Mouse (Mus musculus) forebrain, embryonic 16.5 days (tissue): ENCODE results near the gene Fez2. TPM values are rescaled to one million over a fixed set of nuclear protein-coding genes. Genes with fewer than 3 reads are reported as not detected.

Experiments used
- ATAC-seq: fragments of 200-750 bp; cut with Nextera tagmentation; 2 replicates; pipeline ENCODE4 v1.8.0; 2017; ENCODE audit warnings: mild to moderate bottlenecking, moderate library complexity
- H3K27ac ChIP-seq: fragments of 300-500 bp; sonication (generic); 2 replicates; pipeline ENCODE4 v1.5.1; 2014; ENCODE audit warnings: low read length, control low read depth
- H3K27me3 ChIP-seq: fragments of 300-500 bp; sonication (generic); replicated peaks from 2 replicates; pipeline ENCODE4 v1.6.1; 2014; ENCODE audit warnings: low read length; ENCODE audit not compliant: control insufficient read depth, insufficient read depth
- H3K36me3 ChIP-seq: fragments of 300-500 bp; sonication (generic); 2 replicates; pipeline ENCODE4 v1.6.1; 2014; ENCODE audit not compliant: control insufficient read depth, insufficient read depth
- H3K4me1 ChIP-seq: fragments of 300-500 bp; sonication (generic); replicated peaks from 2 replicates; pipeline ENCODE4 v1.6.1; 2014; ENCODE audit warnings: low read length; ENCODE audit not compliant: control insufficient read depth, insufficient read depth
- H3K4me2 ChIP-seq: fragments of 300-500 bp; sonication (generic); 2 replicates; pipeline ENCODE4 v1.6.1; 2014; ENCODE audit warnings: mild to moderate bottlenecking, low read length, control low read depth
- H3K4me3 ChIP-seq: fragments of 300-500 bp; sonication (generic); replicated peaks from 2 replicates; pipeline ENCODE4 v1.5.1; 2014; ENCODE audit warnings: mild to moderate bottlenecking, low read length, control low read depth
- H3K9ac ChIP-seq: fragments of 300-500 bp; sonication (generic); replicated peaks from 2 replicates; pipeline ENCODE4 v1.6.1; 2014; ENCODE audit warnings: low read depth, low read length, control low read depth
- H3K9me3 ChIP-seq: fragments of 300-500 bp; sonication (generic); 2 replicates; pipeline ENCODE4 v1.6.1; 2016; ENCODE audit warnings: low read length; ENCODE audit not compliant: control insufficient read depth
- WGBS: fragments of 180-500 bp; shearing (Covaris S2); extraction: QIAGEN DNeasy Blood & Tissue Kit; methylation state at CpG from one replicate; pipeline ENCODE4 v1.1.7; 2014; 5-methylcytosine and 5-hydroxymethylcytosine counted together
- polyA plus RNA-seq: library from polyadenylated mRNA; unstranded; fragments of >200 nt; fragmentation: Nextera tagmentation; extraction: Ambion mirVana; gene quantifications from 2 replicates; pipeline ENCODE4 v1.2.1, GENCODE M21; 2015

Fez2 gene
- polyA plus RNA-seq, 1 experiment from 2014 or later: 40.2 TPM

GRCm38 (mm10) chr17:78343688-78344087, 74.3 kb downstream of the Fez2 start:
- Histone ChIP-seq H3K9me3 (no peaks in the 10 kb centered on the region), H3K4me2 (no peak overlapping the region), H3K4me1 (no peaks in the 10 kb centered on the region), H3K4me3 (no peak overlapping the region), H3K27me3 (no peaks in the 10 kb centered on the region), H3K27ac (no peak overlapping the region), H3K36me3 (no peaks in the 10 kb centered on the region), H3K9ac (no peak overlapping the region)
- WGBS: 59% methylated on average over 3 of the region's 3 CpGs
- ATAC-seq: peak; percentile 71

- Histone ChIP-seq H3K4me2 (no peak overlapping the region), H3K9ac (no peak overlapping the region), H3K36me3 (no peaks in the 10 kb centered on the region), H3K27ac (no peak overlapping the region), H3K4me1 (0 out of 2 replicates have a peak, but pooled peaks cover 2% of the 10 kb centered on the region), H3K9me3 (no peaks in the 10 kb centered on the region), H3K27me3 (no peaks in the 10 kb centered on the region), H3K4me3 (no peak overlapping the region)
- 77% methylated on average over 8 of the region's 8 CpGs for WGBS
- ATAC-seq: peak; percentile 74
Measured at GRCm38 (mm10) chr17:78335250-78335649, 82.7 kb downstream of the Fez2 start.

GRCm38 (mm10) chr17:78333275-78333674, 84.7 kb downstream of the Fez2 start:
- no peak overlapping the region for H3K27ac ChIP-seq
- WGBS: 96% methylated on average over 10 of the region's 10 CpGs
- no peaks in the 10 kb centered on the region for H3K4me1 ChIP-seq
- no peaks in the 10 kb centered on the region for H3K9me3 ChIP-seq
- no peaks in the 10 kb centered on the region for H3K27me3 ChIP-seq
- H3K9ac ChIP-seq: no peak overlapping the region
- H3K4me3 ChIP-seq: no peak overlapping the region
- no peak overlapping the region for H3K4me2 ChIP-seq
- H3K36me3 ChIP-seq: no peaks in the 10 kb centered on the region
- no peak for ATAC-seq

GRCm38 (mm10) chr17:78331438-78331837, 86.5 kb downstream of the Fez2 start:
- no peak for ATAC-seq
- Histone ChIP-seq H3K9ac (no peak overlapping the region), H3K4me1 (peaks cover 4% of the 10 kb centered on the region; the same call in 1 of the 2 replicates), H3K36me3 (no peaks in the 10 kb centered on the region), H3K4me2 (no peak overlapping the region), H3K27ac (no peak overlapping the region), H3K27me3 (no peaks in the 10 kb centered on the region), H3K4me3 (no peak overlapping the region), H3K9me3 (no peaks in the 10 kb centered on the region)
- 85% methylated on average over 8 of the region's 8 CpGs for whole genome bisulfite sequencing

GRCm38 (mm10) chr17:78328287-78328686, 89.7 kb downstream of the Fez2 start:
- Histone ChIP-seq H3K9me3 (no peaks in the 10 kb centered on the region), H3K4me3 (no peak overlapping the region), H3K9ac (no peak overlapping the region), H3K27me3 (no peaks in the 10 kb centered on the region), H3K36me3 (no peaks in the 10 kb centered on the region), H3K4me2 (no peak overlapping the region), H3K27ac (no peak overlapping the region), H3K4me1 (peaks cover 4% of the 10 kb centered on the region; the same call in 1 of the 2 replicates)
- 66% methylated on average over 3 of the region's 3 CpGs for WGBS
- ATAC-seq: no peak

GRCm38 (mm10) chr17:78327187-78327586, 90.8 kb downstream of the Fez2 start:
- Histone ChIP-seq H3K9me3 (no peaks in the 10 kb centered on the region), H3K4me1 (peaks cover 11% of the 10 kb centered on the region), H3K4me3 (no peak overlapping the region), H3K27ac (no peak overlapping the region), H3K4me2 (no peak overlapping the region), H3K9ac (no peak overlapping the region), H3K36me3 (no peaks in the 10 kb centered on the region), H3K27me3 (no peaks in the 10 kb centered on the region)
- 80% methylated on average over 4 of the region's 4 CpGs for WGBS
- ATAC-seq: no peak

- Histone ChIP-seq H3K27ac (no peak overlapping the region), H3K27me3 (no peaks in the 10 kb centered on the region), H3K9me3 (no peaks in the 10 kb centered on the region), H3K4me2 (no peak overlapping the region), H3K9ac (no peak overlapping the region), H3K4me3 (no peak overlapping the region), H3K4me1 (peaks cover 11% of the 10 kb centered on the region), H3K36me3 (no peaks in the 10 kb centered on the region)
- no peak for ATAC-seq
- WGBS: 80% methylated on average over 2 of the region's 2 CpGs
Measured at GRCm38 (mm10) chr17:78326381-78326780, 91.6 kb downstream of the Fez2 start.

GRCm38 (mm10) chr17:78325761-78326332, 92.1 kb downstream of the Fez2 start:
- Histone ChIP-seq H3K36me3 (no peaks in the 10 kb centered on the region), H3K27me3 (no peaks in the 10 kb centered on the region), H3K27ac (no peak overlapping the region), H3K4me3 (no peak overlapping the region), H3K4me2 (no peak overlapping the region), H3K4me1 (peaks cover 11% of the 10 kb centered on the region), H3K9ac (no peak overlapping the region), H3K9me3 (no peaks in the 10 kb centered on the region)
- WGBS: 82% methylated on average over 7 of the region's 7 CpGs
- no peak for ATAC-seq

GRCm38 (mm10) chr17:78322369-78323335, 95.3 kb downstream of the Fez2 start:
- Histone ChIP-seq H3K36me3 (no peaks in the 10 kb centered on the region), H3K4me1 (peaks cover 11% of the 10 kb centered on the region), H3K9ac (no peak overlapping the region), H3K4me3 (no peak overlapping the region), H3K27me3 (no peaks in the 10 kb centered on the region), H3K4me2 (no peak overlapping the region), H3K27ac (no peak overlapping the region), H3K9me3 (no peaks in the 10 kb centered on the region)
- peak; percentile 38; the same call in 1 of the 2 replicates for ATAC-seq
- WGBS: 37% methylated on average over 18 of the region's 18 CpGs
